Mouse (Mus musculus) forebrain, embryonic 16.5 days (tissue): ENCODE measurements around the gene Hibadh. TPM values are rescaled to one million over a fixed set of nuclear protein-coding genes. Genes with fewer than 3 reads are reported as not detected.
"Not testable (repeated sequence)": the region's sequence is repeated elsewhere in the genome, so short reads cannot be mapped to it uniquely, and the experiment has no call there.

Experiments used
- ATAC-seq: fragments of 200-750 bp; cut with Nextera tagmentation; 2 replicates; pipeline ENCODE4 v1.8.0; 2017; ENCODE audit warnings: mild to moderate bottlenecking, moderate library complexity
- H3K27ac ChIP-seq: fragments of 300-500 bp; sonication (generic); 2 replicates; pipeline ENCODE4 v1.5.1; 2014; ENCODE audit warnings: low read length, control low read depth
- H3K27me3 ChIP-seq: fragments of 300-500 bp; sonication (generic); replicated peaks from 2 replicates; pipeline ENCODE4 v1.6.1; 2014; ENCODE audit warnings: low read length; ENCODE audit not compliant: control insufficient read depth, insufficient read depth
- H3K36me3 ChIP-seq: fragments of 300-500 bp; sonication (generic); 2 replicates; pipeline ENCODE4 v1.6.1; 2014; ENCODE audit not compliant: control insufficient read depth, insufficient read depth
- H3K4me1 ChIP-seq: fragments of 300-500 bp; sonication (generic); replicated peaks from 2 replicates; pipeline ENCODE4 v1.6.1; 2014; ENCODE audit warnings: low read length; ENCODE audit not compliant: control insufficient read depth, insufficient read depth
- H3K4me2 ChIP-seq: fragments of 300-500 bp; sonication (generic); 2 replicates; pipeline ENCODE4 v1.6.1; 2014; ENCODE audit warnings: mild to moderate bottlenecking, low read length, control low read depth
- H3K4me3 ChIP-seq: fragments of 300-500 bp; sonication (generic); replicated peaks from 2 replicates; pipeline ENCODE4 v1.5.1; 2014; ENCODE audit warnings: mild to moderate bottlenecking, low read length, control low read depth
- H3K9ac ChIP-seq: fragments of 300-500 bp; sonication (generic); replicated peaks from 2 replicates; pipeline ENCODE4 v1.6.1; 2014; ENCODE audit warnings: low read depth, low read length, control low read depth
- H3K9me3 ChIP-seq: fragments of 300-500 bp; sonication (generic); 2 replicates; pipeline ENCODE4 v1.6.1; 2016; ENCODE audit warnings: low read length; ENCODE audit not compliant: control insufficient read depth
- WGBS: fragments of 180-500 bp; shearing (Covaris S2); extraction: QIAGEN DNeasy Blood & Tissue Kit; methylation state at CpG from one replicate; pipeline ENCODE4 v1.1.7; 2014; 5-methylcytosine and 5-hydroxymethylcytosine counted together
- polyA plus RNA-seq: library from polyadenylated mRNA; unstranded; fragments of >200 nt; fragmentation: Nextera tagmentation; extraction: Ambion mirVana; gene quantifications from 2 replicates; pipeline ENCODE4 v1.2.1, GENCODE M21; 2015

Hibadh gene
- polyA plus RNA-seq: 50.8 and 55.3 TPM in 2 replicates

- no peaks in the 10 kb centered on the region for H3K36me3 ChIP-seq
- H3K27me3 ChIP-seq: no peaks in the 10 kb centered on the region
- peak within 1 kb of the TSS; percentile 85 for H3K4me2 ChIP-seq
- H3K27ac ChIP-seq: peak within 1 kb of the TSS; percentile 53
- H3K4me1 ChIP-seq: peaks cover 6% of the 10 kb centered on the region
- WGBS: under 1% methylated on average over 33 of the region's 34 CpGs
- ATAC-seq: peak; percentile 100
- peak within 1 kb of the TSS; percentile 91 for H3K4me3 ChIP-seq
- no peaks in the 10 kb centered on the region for H3K9me3 ChIP-seq
- H3K9ac ChIP-seq: peak within 1 kb of the TSS; percentile 93
These were observed at the start of gene Hibadh for GRCm38 (mm10) chr6:52640224-52640712. Hibadh (minus strand) TSS chr6:52640389.

GRCm38 (mm10) chr6:52686901-52687500 lies 46.8 kb upstream of the Hibadh start:
- no peaks in the 10 kb centered on the region for H3K36me3 ChIP-seq
- H3K27me3 ChIP-seq: no peaks in the 10 kb centered on the region
- no peak for ATAC-seq
- no peak overlapping the region for H3K4me3 ChIP-seq
- H3K4me2 ChIP-seq: no peak overlapping the region
- H3K4me1 ChIP-seq: no peaks in the 10 kb centered on the region
- no peaks in the 10 kb centered on the region for H3K9me3 ChIP-seq
- 38% methylated on average over 5 of the region's 5 CpGs for WGBS
- no peak overlapping the region for H3K27ac ChIP-seq
- no peak overlapping the region for H3K9ac ChIP-seq

- no peaks in the 10 kb centered on the region for H3K27me3 ChIP-seq
- H3K9ac ChIP-seq: no peak overlapping the region
- no peak overlapping the region for H3K4me2 ChIP-seq
- H3K9me3 ChIP-seq: no peaks in the 10 kb centered on the region
- no peak for ATAC-seq
- 87% methylated on average over 3 of the region's 3 CpGs for WGBS
- no peaks in the 10 kb centered on the region for H3K4me1 ChIP-seq
- no peak overlapping the region for H3K4me3 ChIP-seq
- H3K27ac ChIP-seq: no peak overlapping the region
- no peaks in the 10 kb centered on the region for H3K36me3 ChIP-seq
These were observed 42.4 kb upstream of the Hibadh start for GRCm38 (mm10) chr6:52682607-52683006.

- WGBS: 73% methylated on average over 6 of the region's 6 CpGs
- ATAC-seq: no peak
- no peak overlapping the region for H3K4me3 ChIP-seq
These were observed 41.8 kb upstream of the Hibadh start for GRCm38 (mm10) chr6:52681847-52682485.

GRCm38 (mm10) chr6:52680458-52681032 lies 40.4 kb upstream of the Hibadh start:
- H3K36me3 ChIP-seq: no peaks in the 10 kb centered on the region
- WGBS: 58% methylated on average over 8 of the region's 8 CpGs
- H3K4me3 ChIP-seq: no peak overlapping the region
- no peak overlapping the region for H3K27ac ChIP-seq
- no peaks in the 10 kb centered on the region for H3K9me3 ChIP-seq
- ATAC-seq: no peak
- no peak overlapping the region for H3K4me2 ChIP-seq
- no peaks in the 10 kb centered on the region for H3K27me3 ChIP-seq
- no peaks in the 10 kb centered on the region for H3K4me1 ChIP-seq
- no peak overlapping the region for H3K9ac ChIP-seq

More at GRCm38 (mm10) chr6:52681847-52682485, 41.8 kb upstream of the Hibadh start:
- Histone ChIP-seq H3K27me3 (no peaks in the 10 kb centered on the region), H3K27ac (no peak overlapping the region), H3K9ac (no peak overlapping the region), H3K36me3 (no peaks in the 10 kb centered on the region), H3K4me2 (no peak overlapping the region), H3K4me1 (no peaks in the 10 kb centered on the region), H3K9me3 (no peaks in the 10 kb centered on the region)

GRCm38 (mm10) chr6:52679565-52679964 lies 39.4 kb upstream of the Hibadh start:
- WGBS: 84% methylated on average over 9 of the region's 9 CpGs

GRCm38 (mm10) chr6:52677534-52677933 lies 37.3 kb upstream of the Hibadh start:
- not testable (repeated sequence) for H3K4me1 ChIP-seq, H3K4me2 ChIP-seq, ATAC-seq, H3K9ac ChIP-seq, H3K27ac ChIP-seq, H3K36me3 ChIP-seq, H3K9me3 ChIP-seq, H3K27me3 ChIP-seq, H3K4me3 ChIP-seq
- 83% methylated on average over 4 of the region's 4 CpGs for WGBS

More at GRCm38 (mm10) chr6:52679565-52679964, 39.4 kb upstream of the Hibadh start:
- no peak overlapping the region for H3K27ac ChIP-seq
- H3K9me3 ChIP-seq: no peaks in the 10 kb centered on the region
- no peak for ATAC-seq
- H3K4me1 ChIP-seq: peaks cover 4% of the 10 kb centered on the region; the same call in 1 of the 2 replicates
- H3K9ac ChIP-seq: no peak overlapping the region
- no peaks in the 10 kb centered on the region for H3K27me3 ChIP-seq
- no peak overlapping the region for H3K4me2 ChIP-seq
- H3K36me3 ChIP-seq: no peaks in the 10 kb centered on the region
- no peak overlapping the region for H3K4me3 ChIP-seq

GRCm38 (mm10) chr6:52675222-52675921 lies 35.2 kb upstream of the Hibadh start:
- no peak for ATAC-seq
- Histone ChIP-seq H3K4me3 (no peak overlapping the region), H3K4me1 (peaks cover 5% of the 10 kb centered on the region; the same call in 1 of the 2 replicates), H3K9me3 (no peaks in the 10 kb centered on the region), H3K27ac (no peak overlapping the region), H3K36me3 (no peaks in the 10 kb centered on the region), H3K4me2 (no peak overlapping the region), H3K27me3 (no peaks in the 10 kb centered on the region; the same call in 1 of the 2 replicates), H3K9ac (no peak overlapping the region)
- 72% methylated on average over 4 of the region's 4 CpGs for WGBS

- H3K4me3 ChIP-seq: no peak overlapping the region
- H3K4me2 ChIP-seq: no peak overlapping the region
- ATAC-seq: no peak
- H3K27me3 ChIP-seq: no peaks in the 10 kb centered on the region; the same call in 1 of the 2 replicates
- H3K9me3 ChIP-seq: no peaks in the 10 kb centered on the region
- peaks cover 5% of the 10 kb centered on the region; the same call in 1 of the 2 replicates for H3K4me1 ChIP-seq
- 60% methylated on average over 12 of the region's 12 CpGs for WGBS
- no peaks in the 10 kb centered on the region for H3K36me3 ChIP-seq
- no peak overlapping the region for H3K27ac ChIP-seq
- H3K9ac ChIP-seq: no peak overlapping the region
These were observed 34.4 kb upstream of the Hibadh start for GRCm38 (mm10) chr6:52674541-52674940.
